Mouse (Mus musculus): ENCODE measurements at regions not wholly inside any gene's neighbourhood (a gene's known extent, or its start where the extent isn't known, plus 50 kb on each side); places are given as distances from the start of the nearest gene placed in this dataset.

- TF ChIP-seq GATA4 (IDR thresholded peaks at IDR 0.05; ENCODE audit: insufficient replicate concordance, low read length): no peak
These were observed 143.4 kb upstream of the F930015N05Rik start for GRCm38 (mm10) chr11:64579826-64580225.

GRCm38 (mm10) chr11:64586056-64586455 lies 149.6 kb upstream of the F930015N05Rik start:
- TF ChIP-seq GATA4 (IDR thresholded peaks at IDR 0.05; ENCODE audit: insufficient replicate concordance, low read length): no peak

- TF ChIP-seq GATA4 (IDR thresholded peaks at IDR 0.05; ENCODE audit: insufficient replicate concordance, low read length): no peak
These were observed 150.7 kb upstream of the F930015N05Rik start for GRCm38 (mm10) chr11:64587034-64587710.

- no peak for TF ChIP-seq GATA4 (IDR thresholded peaks at IDR 0.05; ENCODE audit: insufficient replicate concordance, low read length)
These were observed 151.5 kb upstream of the F930015N05Rik start for GRCm38 (mm10) chr11:64587751-64588600.

GRCm38 (mm10) chr11:64588601-64588989 lies 152.1 kb upstream of the F930015N05Rik start:
- no peak for TF ChIP-seq GATA4 (IDR thresholded peaks at IDR 0.05; ENCODE audit: insufficient replicate concordance, low read length)

- no peak; the same call in 1 of the 2 replicates for TF ChIP-seq GATA4 (IDR thresholded peaks at IDR 0.05; ENCODE audit: insufficient replicate concordance, low read length)
These were observed 152.6 kb upstream of the F930015N05Rik start for GRCm38 (mm10) chr11:64589026-64589425.

- TF ChIP-seq GATA4 (IDR thresholded peaks at IDR 0.05; ENCODE audit: insufficient replicate concordance, low read length): no peak
These were observed 153.6 kb upstream of the F930015N05Rik start for GRCm38 (mm10) chr11:64590091-64590490.

GRCm38 (mm10) chr11:64592253-64592652 lies 155.8 kb upstream of the F930015N05Rik start:
- no peak for TF ChIP-seq GATA4 (IDR thresholded peaks at IDR 0.05; ENCODE audit: insufficient replicate concordance, low read length)

- TF ChIP-seq GATA4 (IDR thresholded peaks at IDR 0.05; ENCODE audit: insufficient replicate concordance, low read length): no peak
These were observed 160.9 kb upstream of the F930015N05Rik start for GRCm38 (mm10) chr11:64597305-64597704.

- no peak for TF ChIP-seq GATA4 (IDR thresholded peaks at IDR 0.05; ENCODE audit: insufficient replicate concordance, low read length)
These were observed 162.7 kb upstream of the F930015N05Rik start for GRCm38 (mm10) chr11:64599178-64599577.

- peak; percentile 86; the same call in 1 of the 2 replicates for TF ChIP-seq GATA4 (IDR thresholded peaks at IDR 0.05; ENCODE audit: insufficient replicate concordance, low read length)
These were observed 164.0 kb upstream of the F930015N05Rik start for GRCm38 (mm10) chr11:64600201-64601102.

GRCm38 (mm10) chr11:64609043-64609442 lies 172.6 kb upstream of the F930015N05Rik start:
- no peak for TF ChIP-seq GATA4 (IDR thresholded peaks at IDR 0.05; ENCODE audit: insufficient replicate concordance, low read length)

- TF ChIP-seq GATA4 (IDR thresholded peaks at IDR 0.05; ENCODE audit: insufficient replicate concordance, low read length): no peak
These were observed 174.3 kb upstream of the F930015N05Rik start for GRCm38 (mm10) chr11:64610724-64611123.

GRCm38 (mm10) chr11:64615140-64615539 lies 178.7 kb upstream of the F930015N05Rik start:
- TF ChIP-seq GATA4 (IDR thresholded peaks at IDR 0.05; ENCODE audit: insufficient replicate concordance, low read length): no peak

Data from liver, adult (tissue).